Mouse (Mus musculus) heart, embryonic 15.5 days (tissue): ENCODE results near the gene Hip1r. TPM values are rescaled to one million over a fixed set of nuclear protein-coding genes. Genes with fewer than 3 reads are reported as not detected.

ENCODE experiments used
- ATAC-seq: fragments of 200-750 bp; cut with Nextera tagmentation; replicated peaks from 2 replicates; pipeline ENCODE4 v1.8.0; 2017; ENCODE audit warnings: low read depth, moderate TSS enrichment; ENCODE audit not compliant: insufficient number of reproducible peaks, insufficient read depth, low FRiP score
- H3K27ac ChIP-seq: fragments of 300-500 bp; sonication (generic); 2 replicates; pipeline ENCODE4 v1.5.1; 2015; ENCODE audit warnings: mild to moderate bottlenecking, inconsistent platforms
- H3K27me3 ChIP-seq: fragments of 300-500 bp; sonication (generic); 2 replicates; pipeline ENCODE4 v1.6.1; 2015; ENCODE audit warnings: inconsistent platforms
- H3K36me3 ChIP-seq: fragments of 300-500 bp; sonication (generic); 2 replicates; pipeline ENCODE4 v1.6.1; 2015; ENCODE audit warnings: mild to moderate bottlenecking, inconsistent platforms
- H3K4me1 ChIP-seq: fragments of 300-500 bp; sonication (generic); replicated peaks from 2 replicates; pipeline ENCODE4 v1.6.1; 2015; ENCODE audit warnings: inconsistent platforms
- H3K4me2 ChIP-seq: fragments of 300-500 bp; sonication (generic); 2 replicates; pipeline ENCODE4 v1.6.1; 2015; ENCODE audit warnings: inconsistent platforms, mild to moderate bottlenecking, moderate library complexity
- H3K4me3 ChIP-seq: fragments of 300-500 bp; sonication (generic); 2 replicates; pipeline ENCODE4 v1.5.1; 2015; ENCODE audit warnings: mild to moderate bottlenecking, inconsistent platforms
- H3K9ac ChIP-seq: fragments of 300-500 bp; sonication (generic); 2 replicates; pipeline ENCODE4 v1.6.1; 2015; ENCODE audit warnings: mild to moderate bottlenecking, inconsistent platforms
- H3K9me3 ChIP-seq: fragments of 300-500 bp; sonication (generic); replicated peaks from 2 replicates; pipeline ENCODE4 v1.6.1; 2016; ENCODE audit warnings: inconsistent platforms
- WGBS: fragments of 180-500 bp; shearing (Covaris S2); methylation state at CpG from one replicate; pipeline ENCODE4 v1.1.7; 2015; ENCODE audit warnings: mixed read lengths; 5-methylcytosine and 5-hydroxymethylcytosine counted together
- polyA plus RNA-seq: library from polyadenylated mRNA; unstranded; fragments of >200 nt; fragmentation: Nextera tagmentation; extraction: Ambion mirVana; gene quantifications from 2 replicates; pipeline ENCODE4 v1.2.1, GENCODE M21; 2015

The Hip1r gene
- polyA plus RNA-seq, 1 experiment from 2014 or later, result 6.6 TPM

DNA sequence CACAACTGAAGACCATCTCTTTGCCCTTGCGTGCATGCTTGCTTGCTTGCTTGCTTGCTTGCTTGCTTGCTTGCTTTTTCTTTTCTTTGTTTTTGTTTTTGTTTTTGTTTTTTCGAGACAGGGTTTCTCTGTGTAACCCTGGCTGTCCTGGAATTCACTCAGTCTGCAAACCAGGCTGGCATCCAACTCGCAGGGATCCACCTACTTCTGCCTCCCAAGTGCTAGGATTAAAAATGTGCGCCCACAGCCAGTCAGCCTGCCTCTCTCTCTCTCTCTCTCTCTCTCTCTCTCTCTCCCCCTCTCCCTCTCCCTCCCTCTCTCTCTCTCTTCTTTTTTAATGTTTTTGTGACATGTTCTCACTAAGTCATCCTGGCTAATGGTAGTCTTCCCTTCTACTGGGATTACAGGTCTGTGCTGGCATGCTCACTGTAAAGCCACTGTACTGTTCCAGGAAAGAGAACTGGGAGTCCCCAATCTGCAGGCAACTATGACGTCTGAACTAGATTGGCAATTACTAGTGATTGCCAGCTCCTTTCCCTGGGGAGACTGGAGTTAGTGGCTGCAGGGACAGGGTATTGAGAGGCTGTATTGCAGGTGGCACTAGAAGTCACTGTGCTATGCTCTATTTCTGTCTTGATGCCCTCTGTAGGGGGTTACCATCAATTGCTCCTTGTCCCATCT, 20.9 kb upstream of the Hip1r start:
- Histone ChIP-seq H3K36me3 (no peaks in the 10 kb centered on the region), H3K4me2 (no peak overlapping the region), H3K27ac (no peak overlapping the region), H3K9me3 (no peaks in the 10 kb centered on the region), H3K4me1 (peaks cover 7% of the 10 kb centered on the region), H3K9ac (no peak overlapping the region), H3K27me3 (no peaks in the 10 kb centered on the region), H3K4me3 (no peak overlapping the region)
- no peak for ATAC-seq
- WGBS, result 54% methylated on average over 5 of the region's 5 CpGs

DNA sequence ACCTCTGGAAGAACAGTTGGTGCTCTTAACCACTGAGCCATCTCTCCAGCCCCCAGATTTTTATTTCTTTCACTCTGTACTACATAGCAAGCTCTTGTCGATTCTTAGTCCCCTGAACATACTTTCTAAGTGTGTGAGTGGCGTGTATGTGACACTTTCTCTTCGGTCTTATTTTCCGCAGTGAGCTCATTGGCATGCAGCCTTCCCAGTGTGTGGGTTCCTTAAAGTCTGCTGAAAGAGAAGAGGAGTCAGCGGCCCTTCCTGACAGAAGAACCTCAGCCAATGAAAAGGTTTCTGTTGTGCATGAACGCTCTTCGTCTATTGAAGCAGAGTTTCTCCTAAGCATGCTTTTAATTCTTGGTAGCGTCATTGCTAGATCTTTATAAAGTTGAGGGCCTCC, 16.2 kb upstream of the Hip1r start:
- H3K27ac ChIP-seq, result no peak overlapping the region
- H3K9ac ChIP-seq, result no peak overlapping the region
- peaks cover 7% of the 10 kb centered on the region for H3K4me1 ChIP-seq
- no peak for ATAC-seq
- H3K4me2 ChIP-seq, result no peak overlapping the region
- WGBS, result 90% methylated on average over 8 of the region's 8 CpGs
- no peaks in the 10 kb centered on the region for H3K27me3 ChIP-seq
- no peak overlapping the region for H3K4me3 ChIP-seq
- H3K9me3 ChIP-seq, result no peaks in the 10 kb centered on the region
- no peaks in the 10 kb centered on the region for H3K36me3 ChIP-seq

DNA sequence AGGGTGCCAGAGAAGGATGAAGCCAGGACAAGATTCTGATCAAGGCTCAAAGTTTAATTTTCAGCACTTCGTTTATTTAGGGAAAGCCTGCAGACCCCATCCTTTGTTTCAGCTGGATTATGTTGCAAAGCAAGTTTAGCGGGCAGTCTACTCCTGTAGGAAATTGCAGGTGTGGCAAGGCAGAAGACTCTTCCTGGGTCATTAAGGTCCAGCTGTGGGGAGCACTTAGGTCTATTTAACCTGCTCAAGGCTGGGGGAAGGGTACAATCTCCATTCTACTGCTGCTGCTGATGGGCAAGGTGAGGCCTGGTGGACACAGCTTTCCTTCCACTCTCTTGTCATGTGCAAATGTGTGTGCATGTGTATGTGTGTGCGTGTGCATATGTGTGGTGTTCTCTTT, 14.4 kb upstream of the Hip1r start:
- no peak overlapping the region for H3K9ac ChIP-seq
- WGBS, result 73% methylated on average over 3 of the region's 3 CpGs

DNA sequence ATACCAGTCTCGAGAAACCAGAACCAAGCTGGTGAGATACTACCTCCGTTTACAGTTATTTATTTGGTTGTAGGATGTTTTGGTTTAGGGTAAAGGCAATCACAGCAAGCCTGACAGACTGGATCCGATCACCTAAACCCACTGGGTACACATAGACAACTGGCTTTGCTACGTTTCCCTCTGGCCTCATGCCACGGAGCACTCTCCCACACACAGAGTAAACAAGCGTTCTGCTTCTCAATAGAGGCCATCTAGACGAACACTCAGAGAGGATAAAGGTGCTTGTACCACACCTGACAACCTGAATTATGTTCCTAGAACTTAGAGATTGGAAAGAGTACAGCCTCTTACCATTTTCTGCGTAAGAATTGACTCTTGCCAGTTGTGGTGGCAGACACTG, 13.3 kb upstream of the Hip1r start:
- no peaks in the 10 kb centered on the region for H3K36me3 ChIP-seq
- no peak overlapping the region for H3K9ac ChIP-seq
- H3K4me1 ChIP-seq, result peaks cover 2% of the 10 kb centered on the region; the same call in 1 of the 2 replicates
- no peaks in the 10 kb centered on the region for H3K27me3 ChIP-seq
- no peaks in the 10 kb centered on the region for H3K9me3 ChIP-seq
- H3K27ac ChIP-seq, result no peak overlapping the region
- WGBS, result 70% methylated on average over 8 of the region's 8 CpGs
- ATAC-seq, result no peak
- H3K4me2 ChIP-seq, result no peak overlapping the region
- no peak overlapping the region for H3K4me3 ChIP-seq

More for the DNA sequence above, 14.4 kb upstream of the Hip1r start:
- Histone ChIP-seq H3K27ac (no peak overlapping the region), H3K27me3 (no peaks in the 10 kb centered on the region), H3K36me3 (no peaks in the 10 kb centered on the region), H3K4me1 (peaks cover 7% of the 10 kb centered on the region; the same call in 1 of the 2 replicates), H3K9me3 (no peaks in the 10 kb centered on the region), H3K4me2 (no peak overlapping the region), H3K4me3 (no peak overlapping the region)
- ATAC-seq, result no peak

GRCm38 (mm10) chr5:123961046-123961445, 12.4 kb upstream of the Hip1r start:
- H3K36me3 ChIP-seq, result no peaks in the 10 kb centered on the region
- H3K27me3 ChIP-seq, result no peaks in the 10 kb centered on the region
- 75% methylated on average over 12 of the region's 12 CpGs for WGBS

GRCm38 (mm10) chr5:123964208-123964607, 9.2 kb upstream of the Hip1r start:
- WGBS, result 86% methylated on average over 4 of the region's 4 CpGs
- no peak overlapping the region for H3K4me3 ChIP-seq
- no peak overlapping the region for H3K4me2 ChIP-seq
- no peak overlapping the region for H3K9ac ChIP-seq
- no peaks in the 10 kb centered on the region for H3K27me3 ChIP-seq
- no peak overlapping the region for H3K27ac ChIP-seq
- no peak for ATAC-seq
- no peaks in the 10 kb centered on the region for H3K9me3 ChIP-seq
- no peaks in the 10 kb centered on the region for H3K36me3 ChIP-seq
- H3K4me1 ChIP-seq, result no peaks in the 10 kb centered on the region

More at GRCm38 (mm10) chr5:123961046-123961445, 12.4 kb upstream of the Hip1r start:
- Histone ChIP-seq H3K4me3 (no peak overlapping the region), H3K4me2 (no peak overlapping the region), H3K9ac (no peak overlapping the region), H3K9me3 (no peaks in the 10 kb centered on the region), H3K4me1 (no peaks in the 10 kb centered on the region), H3K27ac (no peak overlapping the region)
- no peak for ATAC-seq

DNA sequence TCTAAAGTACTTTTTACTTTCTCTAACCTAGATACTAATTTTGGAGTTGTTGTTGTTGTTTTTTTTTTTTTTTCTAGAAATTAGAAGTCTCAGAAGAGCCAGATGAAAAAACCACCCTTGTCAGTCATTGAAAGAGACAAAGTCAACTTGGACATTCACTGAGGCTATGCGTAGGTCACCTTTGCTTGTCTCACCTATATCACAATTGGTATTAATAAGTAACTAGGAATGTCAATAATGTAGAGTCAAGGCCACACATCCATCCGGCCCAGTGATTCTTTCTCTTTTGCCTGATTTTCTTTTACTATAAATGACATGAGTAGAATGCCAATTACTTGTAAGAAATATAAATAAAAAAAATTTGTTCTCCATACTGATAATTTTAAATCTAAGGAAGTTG, 6.7 kb upstream of the Hip1r start:
- ATAC-seq, result no peak
- Histone ChIP-seq H3K9me3 (no peaks in the 10 kb centered on the region), H3K27ac (no peak overlapping the region), H3K36me3 (no peaks in the 10 kb centered on the region), H3K4me3 (no peak overlapping the region), H3K27me3 (no peaks in the 10 kb centered on the region), H3K4me1 (no peaks in the 10 kb centered on the region), H3K4me2 (no peak overlapping the region), H3K9ac (no peak overlapping the region)
- 91% methylated on average over 2 of the region's 2 CpGs for WGBS

DNA sequence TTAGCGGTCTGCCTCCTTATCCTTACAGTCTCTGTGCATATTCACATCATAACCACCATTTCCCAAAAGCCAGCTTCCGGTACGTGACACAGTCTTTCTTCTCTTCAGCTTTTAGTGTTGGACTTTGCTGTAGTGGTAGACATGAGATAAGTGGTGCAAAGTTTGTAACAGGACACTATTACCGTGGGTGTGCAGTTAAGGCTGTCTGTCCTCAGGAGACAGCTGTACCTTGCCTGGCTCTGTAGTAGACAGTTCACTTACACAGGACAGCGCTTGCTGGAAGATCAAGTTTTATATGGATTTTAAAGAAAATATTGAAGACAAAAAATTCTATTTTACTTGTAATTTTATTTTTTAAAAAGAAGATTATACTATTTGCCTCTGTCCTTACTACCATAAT, 5.0 kb upstream of the Hip1r start:
- Histone ChIP-seq H3K4me3 (no peak overlapping the region), H3K4me2 (no peak overlapping the region), H3K27me3 (no peaks in the 10 kb centered on the region; the same call in 1 of the 2 replicates), H3K27ac (no peak overlapping the region), H3K36me3 (no peaks in the 10 kb centered on the region), H3K9ac (no peak overlapping the region), H3K9me3 (no peaks in the 10 kb centered on the region), H3K4me1 (peaks cover 5% of the 10 kb centered on the region)
- no peak for ATAC-seq
- WGBS, result 64% methylated on average over 5 of the region's 5 CpGs

GRCm38 (mm10) chr5:123969216-123969615, 4.2 kb upstream of the Hip1r start:
- peaks cover 9% of the 10 kb centered on the region for H3K4me1 ChIP-seq
- no peak overlapping the region for H3K4me3 ChIP-seq
- H3K9me3 ChIP-seq, result no peaks in the 10 kb centered on the region
- H3K27me3 ChIP-seq, result no peaks in the 10 kb centered on the region; the same call in 1 of the 2 replicates
- H3K36me3 ChIP-seq, result no peaks in the 10 kb centered on the region
- no peak overlapping the region for H3K9ac ChIP-seq
- no peak overlapping the region for H3K4me2 ChIP-seq
- H3K27ac ChIP-seq, result no peak overlapping the region
- 71% methylated on average over 8 of the region's 8 CpGs for WGBS
- no peak for ATAC-seq

- H3K4me2 ChIP-seq, result no peak overlapping the region
- no peaks in the 10 kb centered on the region for H3K9me3 ChIP-seq
- ATAC-seq, result no peak
- no peak overlapping the region for H3K9ac ChIP-seq
- H3K4me3 ChIP-seq, result no peak overlapping the region
- peaks cover 19% of the 10 kb centered on the region for H3K4me1 ChIP-seq
- no peak overlapping the region for H3K27ac ChIP-seq
- no peaks in the 10 kb centered on the region; the same call in 1 of the 2 replicates for H3K27me3 ChIP-seq
- H3K36me3 ChIP-seq, result no peaks in the 10 kb centered on the region
- WGBS, result 81% methylated on average over 4 of the region's 4 CpGs
Observed at GRCm38 (mm10) chr5:123970576-123970975, 2.9 kb upstream of the Hip1r start.

- no peak overlapping the region for H3K4me2 ChIP-seq
- 71% methylated on average over 6 of the region's 6 CpGs for WGBS
- no peak overlapping the region for H3K9ac ChIP-seq
- H3K9me3 ChIP-seq, result no peaks in the 10 kb centered on the region
- H3K4me1 ChIP-seq, result peaks cover 30% of the 10 kb centered on the region
- no peak overlapping the region for H3K4me3 ChIP-seq
- H3K36me3 ChIP-seq, result no peaks in the 10 kb centered on the region
- no peak overlapping the region for H3K27ac ChIP-seq
- no peak for ATAC-seq
- H3K27me3 ChIP-seq, result no peaks in the 10 kb centered on the region; the same call in 1 of the 2 replicates
Observed at GRCm38 (mm10) chr5:123972453-123972852, 975 bp upstream of the Hip1r start.

DNA sequence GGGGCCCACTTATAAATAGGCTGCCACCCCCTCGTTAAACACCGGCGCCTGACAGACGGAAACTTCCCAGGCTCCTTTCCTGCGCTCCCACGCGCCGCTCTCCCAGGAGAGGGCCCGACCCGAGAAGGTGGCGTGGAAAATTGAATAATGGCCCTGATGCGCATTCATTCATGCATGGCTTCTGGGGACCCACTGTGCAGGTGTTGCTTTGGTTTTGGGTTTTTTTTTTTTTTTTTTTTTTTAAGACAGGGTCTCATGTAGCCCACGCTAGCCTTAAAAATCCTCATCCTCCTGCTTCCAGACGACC, 704 bp downstream of the Hip1r start:
- Histone ChIP-seq H3K9me3 (no peaks in the 10 kb centered on the region), H3K9ac (peak overlapping the region; percentile 78), H3K36me3 (no peaks in the 10 kb centered on the region), H3K4me2 (peak overlapping the region; percentile 98), H3K27me3 (no peaks in the 10 kb centered on the region; the same call in 1 of the 2 replicates), H3K4me3 (peak overlapping the region; percentile 82), H3K4me1 (peaks cover 42% of the 10 kb centered on the region), H3K27ac (peak overlapping the region; percentile 55; the same call in 1 of the 2 replicates)
- no peak for ATAC-seq
- under 1% methylated on average over 14 of the region's 14 CpGs for WGBS
